17 mouse cellular contexts compared by ENCODE assay signal in the genomic region with DNA sequence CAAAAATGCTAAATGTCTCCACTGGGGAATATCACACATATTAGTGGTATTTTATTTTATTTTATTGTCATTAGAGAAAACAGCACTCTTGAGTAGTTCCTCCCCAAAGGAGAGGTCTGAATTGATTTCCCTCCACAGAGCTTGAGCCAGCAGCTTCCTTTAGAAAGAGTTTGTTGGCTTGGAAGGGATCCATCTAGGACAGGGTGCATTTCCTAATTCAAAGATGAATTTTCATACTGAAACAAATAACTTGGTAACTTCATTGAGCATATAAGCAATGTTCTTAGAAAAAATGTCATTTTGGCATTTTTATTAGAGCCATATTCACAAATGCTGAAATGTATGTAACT. TPM values are rescaled to one million over a fixed set of nuclear protein-coding genes. Genes with fewer than 3 reads are reported as not detected.
DNase-seq lines count a peak whose midpoint lies in the region; ATAC-seq and TF ChIP-seq lines count a peak whose summit lies in the region.
"Had no signal": no experiment of that assay in that cellular context is flagged by ENCODE, and none has a peak within 500 bp of the region (broad histone marks: within the 10 kb centered on the region; RNA-seq: fewer than 3 reads in every experiment).

No protein-coding gene starts in this region.

- intact Hi-C loops in heart, adult 2 months (cut with DNase I): loop anchor here (1.0 to 2.0 kb wide), 2 partner anchors 19 kb away; no protein-coding TSS in a partner anchor

- no peaks in the 10 kb centered on the region for H3K79me2 ChIP-seq in heart, adult 2 months (replicated peaks; ENCODE audit: control insufficient read depth, insufficient read depth, low read length)
- H3K79me2 ChIP-seq in liver, adult 2 months (ENCODE audit: control insufficient read depth, insufficient read depth, low read length): no peaks in the 10 kb centered on the region; the same call in 1 of the 2 replicates
- no peaks in the 10 kb centered on the region for H3K79me2 ChIP-seq in macrophage (ENCODE audit: inconsistent target)

- H3K4me1 ChIP-seq in heart, adult 2 months (ENCODE audit: control insufficient read depth, insufficient read depth, low read length): peaks cover 12% of the 10 kb centered on the region
- H3K4me1 ChIP-seq in heart, embryonic 11.5 days (ENCODE audit: control insufficient read depth, insufficient read depth, low read length): peaks cover 10% of the 10 kb centered on the region; the same call in 1 of the 2 replicates
- H3K4me1 ChIP-seq in liver, adult 2 months (ENCODE audit: control insufficient read depth, insufficient read depth, low read length): peaks cover 27% of the 10 kb centered on the region
- peaks cover 31% of the 10 kb centered on the region for H3K4me1 ChIP-seq in bone marrow macrophage, adult 2 months (ENCODE audit: control insufficient read depth, insufficient read depth, low read length)
- H3K4me1 ChIP-seq: embryonic facial prominence, embryonic 12.5 days; midbrain, embryonic 12.5 days; neural tube, embryonic 15.5 days had no signal

- H3K9me3 ChIP-seq in heart, embryonic 11.5 days (replicated peaks; ENCODE audit: control insufficient read depth, low read length): no peaks in the 10 kb centered on the region
- H3K9me3 ChIP-seq: midbrain, embryonic 12.5 days; neural tube, embryonic 15.5 days had no signal

- TF ChIP-seq EP300 in heart, adult 2 months (IDR thresholded peaks at IDR 0.05; ENCODE audit: insufficient read depth, low read depth, low read length): no peak

- DNase-seq in heart, adult 2 months: no peak
- DNase-seq in liver, adult 2 months (ENCODE audit: extremely low read depth, low read depth, low spot score): peak; percentile 79
- no peak for DNase-seq in liver
- DNase-seq in ovary, postnatal 36 days (ENCODE audit: low spot score): no peak
- no peak for DNase-seq in yolk sac, embryonic 10.5 days (ENCODE audit: low spot score)
- DNase-seq: B cell, adult 2 months; cerebellum, adult 11 months; gastrocnemius, postnatal 25 days; kidney, postnatal 4 days; layer of hippocampus, postnatal 36 days; left cerebral cortex, postnatal 4 days had no signal

- no peak overlapping the region for H3K4me2 ChIP-seq in heart, embryonic 11.5 days
- H3K4me2 ChIP-seq: embryonic facial prominence, embryonic 12.5 days; midbrain, embryonic 12.5 days; neural tube, embryonic 15.5 days had no signal

- no peaks in the 10 kb centered on the region for H3K27me3 ChIP-seq in heart, adult 2 months (ENCODE audit: control insufficient read depth, insufficient read depth, low read length)
- no peaks in the 10 kb centered on the region for H3K27me3 ChIP-seq in heart, embryonic 11.5 days (ENCODE audit: control insufficient read depth, insufficient read depth, low read length)
- H3K27me3 ChIP-seq in liver, adult 2 months (ENCODE audit: control insufficient read depth, insufficient read depth, low read length): no peaks in the 10 kb centered on the region
- H3K27me3 ChIP-seq: embryonic facial prominence, embryonic 12.5 days; midbrain, embryonic 12.5 days; neural tube, embryonic 15.5 days had no signal

- peaks cover 11% of the 10 kb centered on the region for H3K36me3 ChIP-seq in heart, adult 2 months (ENCODE audit: control insufficient read depth, insufficient read depth, low read length)
- H3K36me3 ChIP-seq in heart, embryonic 11.5 days (ENCODE audit: control insufficient read depth, insufficient read depth, low read length): no peaks in the 10 kb centered on the region
- H3K36me3 ChIP-seq in liver, adult 2 months (ENCODE audit: control insufficient read depth, insufficient read depth, low read length): no peaks in the 10 kb centered on the region
- H3K36me3 ChIP-seq in macrophage (ENCODE audit: inconsistent target): no peaks in the 10 kb centered on the region
- H3K36me3 ChIP-seq: embryonic facial prominence, embryonic 12.5 days; midbrain, embryonic 12.5 days; neural tube, embryonic 15.5 days had no signal

- no peak overlapping the region for H3K9ac ChIP-seq in heart, adult 2 months (ENCODE audit: low read depth, low read length)
- H3K9ac ChIP-seq in heart, embryonic 11.5 days (ENCODE audit: low read depth, low read length): no peak overlapping the region
- no peak overlapping the region for H3K9ac ChIP-seq in liver, adult 2 months (ENCODE audit: low read depth, low read length)
- H3K9ac ChIP-seq: embryonic facial prominence, embryonic 12.5 days; midbrain, embryonic 12.5 days; neural tube, embryonic 15.5 days had no signal

- no peak for TF ChIP-seq POLR2A in heart, adult 2 months (IDR thresholded peaks at IDR 0.05; ENCODE audit: insufficient read depth, low read depth, low read length)
- no peak for TF ChIP-seq POLR2A in liver, adult 2 months (IDR thresholded peaks at IDR 0.05; ENCODE audit: extremely low read depth, insufficient read depth, low read length)
- no peak for TF ChIP-seq POLR2A in bone marrow macrophage, adult 2 months (IDR thresholded peaks at IDR 0.05; ENCODE audit: borderline replicate concordance, low read depth, low read length)

- H3K4me3 ChIP-seq in heart, adult 2 months: no peak overlapping the region
- no peak overlapping the region for H3K4me3 ChIP-seq in heart, embryonic 11.5 days (ENCODE audit: low read depth, low read length)
- no peak overlapping the region for H3K4me3 ChIP-seq in liver, adult 2 months (ENCODE audit: insufficient read depth, low read depth, low read length)
- H3K4me3 ChIP-seq in bone marrow macrophage, adult 2 months (ENCODE audit: insufficient read depth, low read length): no peak overlapping the region
- no peak overlapping the region for H3K4me3 ChIP-seq in macrophage (ENCODE audit: inconsistent target)
- H3K4me3 ChIP-seq: embryonic facial prominence, embryonic 12.5 days; midbrain, embryonic 12.5 days; neural tube, embryonic 15.5 days had no signal

- H3K27ac ChIP-seq in heart, adult 2 months: peak overlapping the region; percentile 81
- H3K27ac ChIP-seq in heart, embryonic 11.5 days (ENCODE audit: low read depth, low read length): no peak overlapping the region
- peak overlapping the region; percentile 100 for H3K27ac ChIP-seq in liver, adult 2 months (replicated peaks; ENCODE audit: insufficient read depth, low read depth, low read length)
- H3K27ac ChIP-seq in bone marrow macrophage, adult 2 months (ENCODE audit: insufficient read depth, low read depth, low read length): peak overlapping the region; percentile 96
- peak overlapping the region; percentile 87 for H3K27ac ChIP-seq in macrophage
- H3K27ac ChIP-seq: embryonic facial prominence, embryonic 12.5 days; midbrain, embryonic 12.5 days; neural tube, embryonic 15.5 days had no signal

- ATAC-seq in heart, embryonic 11.5 days (replicated peaks; ENCODE audit: insufficient number of reproducible peaks, low FRiP score, low TSS enrichment): no peak

- no peak for TF ChIP-seq CTCF in heart, adult 2 months (IDR thresholded peaks at IDR 0.05)
- TF ChIP-seq CTCF in liver, adult 2 months (IDR thresholded peaks at IDR 0.05; ENCODE audit: low read depth, low read length): no peak
- TF ChIP-seq CTCF in bone marrow macrophage, adult 2 months (IDR thresholded peaks at IDR 0.05; ENCODE audit: low read depth, low read length): no peak

RNA-seq across cellular contexts. Expression of a gene that starts 16.7 kb away (rescaled TPM):
- total RNA-seq in heart, adult 2 months (2021): 100 to 1,000 TPM; 319 to 351 TPM
- 166 and 233 TPM in 2 replicates for polyA plus RNA-seq in heart, adult 2 months (2012; rRNA removed)
- polyA plus RNA-seq in heart, embryonic 11.5 days (2014; fragmentation: Nextera tagmentation; extraction: Ambion mirVana): 77.8 and 83.7 TPM in 2 replicates
- total RNA-seq in liver, adult 2 months (2014; rRNA removed): 6,785 and 8,531 TPM in 2 replicates
- polyA plus RNA-seq in liver, adult 2 months (2012; rRNA removed): 1,988 and 2,372 TPM in 2 replicates
- polyA plus RNA-seq in bone marrow macrophage, adult 2 months (2012; ENCODE audit: insufficient read depth, insufficient read length, missing spikeins): 4,878 and 4,880 TPM in 2 replicates
- total RNA-seq in macrophage (2018; cell fraction: chromatin; rRNA removed): 1,000 to 10,000 TPM in 1 of 26 experiments, 100 to 1,000 TPM in 10, 10 to 100 TPM in 15; 23.8 to 1,148 (median 94.1) TPM
- over 10,000 TPM in 10 of 26 experiments, 1,000 to 10,000 TPM in 16; 1,265 to 11,944 (median 5,711) TPM for total RNA-seq in macrophage (2018; cell fraction: cytosol; rRNA removed)
- total RNA-seq in macrophage (2018; cell fraction: nucleus; rRNA removed): 1,000 to 10,000 TPM in 14 of 26 experiments, 100 to 1,000 TPM in 12; 298 to 6,070 (median 1,195) TPM
- polyA plus RNA-seq in macrophage (2018): 3,955 to 15,839 TPM (median 14,226 TPM) in 3 replicates

RNA-seq across cellular contexts. Expression of a gene that starts 51.6 kb away (rescaled TPM):
- not detected for total RNA-seq in heart, adult 2 months (2021)
- 0.39 and 0.73 TPM in 2 replicates for polyA plus RNA-seq in heart, adult 2 months (2012; rRNA removed)
- 0.18 and 0.27 TPM in 2 replicates for polyA plus RNA-seq in heart, embryonic 11.5 days (2014; fragmentation: Nextera tagmentation; extraction: Ambion mirVana)
- total RNA-seq in liver, adult 2 months (2014; rRNA removed): 5.3 and 7.3 TPM in 2 replicates
- polyA plus RNA-seq in liver, adult 2 months (2012; rRNA removed): 9.7 and 12.5 TPM in 2 replicates
- 11.5 and 16.2 TPM in 2 replicates for polyA plus RNA-seq in bone marrow macrophage, adult 2 months (2012; ENCODE audit: insufficient read depth, insufficient read length, missing spikeins)
- total RNA-seq in macrophage (2018; cell fraction: chromatin; rRNA removed): not detected
- total RNA-seq in macrophage (2018; cell fraction: cytosol; rRNA removed): 1 to 10 TPM in 12 of 26 experiments, under 1 TPM in 14; 0.11 to 5.3 (median 0.90) TPM
- under 1 TPM in 4 of 26 experiments, not detected in 22; 0.40 to 0.85 (median 0.63) TPM for total RNA-seq in macrophage (2018; cell fraction: nucleus; rRNA removed)
- 1.4 to 22.5 TPM in 2 of 3 replicates, not detected in the other for polyA plus RNA-seq in macrophage (2018)
- total RNA-seq: gastrocnemius, postnatal 25 days; layer of hippocampus, postnatal 36 days; left cerebral cortex, postnatal 4 days had no signal
- polyA plus RNA-seq: embryonic facial prominence, embryonic 12.5 days had no signal
